Mouse (Mus musculus): Measurements from ENCODE around the gene Srsf9. TPM values are rescaled to one million over a fixed set of nuclear protein-coding genes. Genes with fewer than 3 reads are reported as not detected.

Gene Srsf9
- polyA plus RNA-seq, 1 experiment, result 60.4 TPM

GRCm38 (mm10) chr5:115326256-115326831 lies 633 bp upstream of the Srsf9 start:
- no peak for DNase-seq (ENCODE audit: low spot score)

- no peak for DNase-seq (ENCODE audit: low spot score)
These were observed 902 bp downstream of the Srsf9 start for GRCm38 (mm10) chr5:115327610-115328548.

GRCm38 (mm10) chr5:115330955-115331354 lies 4.0 kb downstream of the Srsf9 start:
- DNase-seq (ENCODE audit: low spot score), result no peak

- DNase-seq (ENCODE audit: low spot score), result no peak
These were observed 6.6 kb downstream of the Srsf9 start for GRCm38 (mm10) chr5:115333626-115334025.

- no peak for DNase-seq (ENCODE audit: low spot score)
These were observed 13.0 kb downstream of the Srsf9 start for GRCm38 (mm10) chr5:115340007-115340406.

- peak; percentile 90 for DNase-seq (ENCODE audit: low spot score)
These were observed 13.8 kb downstream of the Srsf9 start, which contains the start of the genes Gatc and Triap1 for GRCm38 (mm10) chr5:115340577-115341313. Gatc (minus strand) TSS chr5:115341178. Triap1 (plus strand) TSS chr5:115341225.

- DNase-seq (ENCODE audit: low spot score), result no peak
These were observed 14.6 kb downstream of the Srsf9 start for GRCm38 (mm10) chr5:115341314-115342165.

GRCm38 (mm10) chr5:115347564-115347963 lies 20.6 kb downstream of the Srsf9 start:
- DNase-seq (ENCODE audit: low spot score), result peak; percentile 58

GRCm38 (mm10) chr5:115348546-115349224 lies 21.7 kb downstream of the Srsf9 start, which contains the start of gene Cox6a1:
Cox6a1 (minus strand) TSS chr5:115348981.
- DNase-seq (ENCODE audit: low spot score), result peak; percentile 97

GRCm38 (mm10) chr5:115349225-115349555 lies 22.2 kb downstream of the Srsf9 start:
- no peak for DNase-seq (ENCODE audit: low spot score)

- no peak for DNase-seq (ENCODE audit: low spot score)
These were observed 24.4 kb downstream of the Srsf9 start for GRCm38 (mm10) chr5:115351348-115351747.

- DNase-seq (ENCODE audit: low spot score), result no peak
These were observed 28.1 kb downstream of the Srsf9 start for GRCm38 (mm10) chr5:115355070-115355469.

- DNase-seq (ENCODE audit: low spot score), result peak; percentile 73
These were observed 31.9 kb downstream of the Srsf9 start for GRCm38 (mm10) chr5:115358872-115359271.

GRCm38 (mm10) chr5:115359438-115359837 lies 32.5 kb downstream of the Srsf9 start:
- no peak for DNase-seq (ENCODE audit: low spot score)

- DNase-seq (ENCODE audit: low spot score), result no peak
These were observed 32.9 kb downstream of the Srsf9 start for GRCm38 (mm10) chr5:115359851-115360372.

GRCm38 (mm10) chr5:115362216-115362615 lies 35.2 kb downstream of the Srsf9 start:
- no peak for DNase-seq (ENCODE audit: low spot score)

- no peak for DNase-seq (ENCODE audit: low spot score)
These were observed 36.1 kb downstream of the Srsf9 start for GRCm38 (mm10) chr5:115362819-115363714.

- DNase-seq (ENCODE audit: low spot score), result no peak
These were observed 37.8 kb downstream of the Srsf9 start for GRCm38 (mm10) chr5:115364782-115365181.

- DNase-seq (ENCODE audit: low spot score), result no peak
These were observed 44.8 kb downstream of the Srsf9 start for GRCm38 (mm10) chr5:115371736-115372135.

All from urinary bladder, adult 2 months (tissue).